Mouse (Mus musculus) limb, embryonic 10.5 days (tissue): Measurements from ENCODE around the gene Nt5c3b. TPM values are rescaled to one million over a fixed set of nuclear protein-coding genes. Genes with fewer than 3 reads are reported as not detected.
A peak's percentile ranks its signal among the peaks of the same experiment; 100 is the strongest.

Experiments used
- DNase-seq: peaks from one replicate; pipeline ENCODE4 v3.0.0-alpha.2; 2017; ENCODE audit warnings: low spot score
- H3K27ac ChIP-seq: fragments of 300-500 bp; sonication (generic); 2 replicates; pipeline ENCODE4 v1.5.1; 2016; ENCODE audit warnings: mild to moderate bottlenecking
- H3K27me3 ChIP-seq: fragments of 300-500 bp; sonication (generic); 2 replicates; pipeline ENCODE4 v1.6.1; 2016; ENCODE audit warnings: low read depth, mild to moderate bottlenecking; ENCODE audit not compliant: poor library complexity, severe bottlenecking
- H3K36me3 ChIP-seq: fragments of 300-500 bp; sonication (generic); 2 replicates; pipeline ENCODE4 v1.6.1; 2016; ENCODE audit warnings: mild to moderate bottlenecking, moderate library complexity
- H3K4me1 ChIP-seq: fragments of 300-500 bp; sonication (generic); 2 replicates; pipeline ENCODE4 v1.6.1; 2016
- H3K4me3 ChIP-seq: fragments of 300-500 bp; sonication (generic); 2 replicates; pipeline ENCODE4 v1.5.1; 2016; ENCODE audit warnings: mild to moderate bottlenecking, moderate library complexity
- H3K9me3 ChIP-seq: fragments of 300-500 bp; sonication (generic); replicated peaks from 2 replicates; pipeline ENCODE4 v1.6.1; 2016; ENCODE audit warnings: mild to moderate bottlenecking
- WGBS: fragments of 180-500 bp; shearing (Covaris S2); methylation state at CpG from one replicate; pipeline ENCODE4 v1.1.7; 2016; 5-methylcytosine and 5-hydroxymethylcytosine counted together
- polyA plus RNA-seq: library from polyadenylated mRNA; unstranded; fragments of >200 nt; fragmentation: Nextera tagmentation; extraction: Ambion mirVana; gene quantifications from 2 replicates; pipeline ENCODE4 v1.2.1, GENCODE M21; 2016

Gene Nt5c3b
- polyA plus RNA-seq, 1 experiment from 2014 or later: 173 TPM

DNA sequence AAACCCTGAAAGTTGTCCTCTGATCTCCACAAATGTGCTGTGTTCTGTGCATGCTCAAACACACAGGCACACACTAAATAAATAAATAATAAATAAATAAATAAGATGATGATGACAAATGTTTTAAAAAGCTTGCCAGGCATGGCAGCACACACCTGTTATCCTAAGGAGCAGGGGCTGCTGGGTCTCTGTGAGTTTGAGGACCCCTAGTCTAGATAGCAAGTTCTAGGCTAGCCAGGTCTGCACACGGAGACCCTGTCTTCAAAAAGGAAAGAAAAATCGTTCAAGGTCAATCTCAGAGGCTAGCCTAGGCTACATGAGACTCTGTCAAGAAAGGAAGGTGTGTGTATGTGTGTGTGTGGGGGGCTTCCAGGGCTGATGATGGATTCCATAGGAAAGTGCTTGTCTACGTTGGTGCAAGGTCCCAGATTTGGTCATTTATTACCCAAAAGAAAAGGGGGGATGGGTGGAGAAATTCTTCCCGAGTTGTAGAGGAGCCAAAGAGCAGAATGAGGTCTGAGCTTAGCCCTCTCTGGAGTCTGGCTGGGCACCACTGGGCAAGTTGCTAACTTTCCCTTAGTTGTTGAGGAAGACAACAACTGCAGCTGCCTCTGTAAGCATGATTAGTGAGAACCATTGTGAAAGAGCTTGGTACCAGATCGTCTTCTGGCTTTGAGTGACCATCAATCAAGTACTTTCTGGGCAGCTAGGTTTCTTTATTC is 47.1 kb downstream of the Nt5c3b start:
- WGBS: 64% methylated on average over 5 of the region's 5 CpGs
- Histone ChIP-seq H3K27me3 (peaks cover 22% of the 10 kb centered on the region), H3K27ac (no peak overlapping the region), H3K9me3 (no peaks in the 10 kb centered on the region), H3K4me1 (peaks cover 45% of the 10 kb centered on the region), H3K4me3 (peak overlapping the region; percentile 70; the same call in 1 of the 2 replicates), H3K36me3 (no peaks in the 10 kb centered on the region)
- DNase-seq: no peak

DNA sequence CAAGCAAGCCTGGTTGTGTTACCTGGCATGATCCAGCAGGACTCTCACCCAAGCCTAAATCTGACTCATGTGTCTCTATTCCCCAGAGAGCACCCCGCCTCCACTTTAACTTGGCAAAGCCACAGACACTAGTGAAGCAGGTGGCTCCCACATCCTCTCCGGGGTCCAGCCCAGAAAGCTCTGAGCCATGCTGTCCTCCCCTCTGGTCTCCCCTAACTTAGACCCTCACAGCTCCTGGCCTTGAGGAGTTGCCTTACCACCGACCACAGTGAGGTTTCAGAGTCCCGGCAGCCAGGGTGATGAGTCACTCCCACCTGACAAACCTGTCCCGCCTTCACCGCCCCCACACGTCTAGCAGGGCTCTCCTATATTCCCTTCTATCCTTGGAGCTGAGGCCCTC is 47.9 kb downstream of the Nt5c3b start:
- 68% methylated on average over 7 of the region's 7 CpGs for WGBS
- peaks cover 22% of the 10 kb centered on the region for H3K27me3 ChIP-seq
- H3K4me3 ChIP-seq: no peak overlapping the region

GRCm38 (mm10) chr11:100392958-100393357 is 48.6 kb downstream of the Nt5c3b start:
- WGBS: 81% methylated on average over 5 of the region's 5 CpGs
- peaks cover 53% of the 10 kb centered on the region for H3K4me1 ChIP-seq
- no peak for DNase-seq
- H3K27me3 ChIP-seq: peaks cover 22% of the 10 kb centered on the region
- no peaks in the 10 kb centered on the region for H3K36me3 ChIP-seq
- no peak overlapping the region for H3K4me3 ChIP-seq
- no peaks in the 10 kb centered on the region for H3K9me3 ChIP-seq
- no peak overlapping the region for H3K27ac ChIP-seq

More for the DNA sequence above, 47.9 kb downstream of the Nt5c3b start:
- no peaks in the 10 kb centered on the region for H3K9me3 ChIP-seq
- no peak overlapping the region for H3K27ac ChIP-seq
- H3K4me1 ChIP-seq: peaks cover 47% of the 10 kb centered on the region
- H3K36me3 ChIP-seq: no peaks in the 10 kb centered on the region
- no peak for DNase-seq

DNA sequence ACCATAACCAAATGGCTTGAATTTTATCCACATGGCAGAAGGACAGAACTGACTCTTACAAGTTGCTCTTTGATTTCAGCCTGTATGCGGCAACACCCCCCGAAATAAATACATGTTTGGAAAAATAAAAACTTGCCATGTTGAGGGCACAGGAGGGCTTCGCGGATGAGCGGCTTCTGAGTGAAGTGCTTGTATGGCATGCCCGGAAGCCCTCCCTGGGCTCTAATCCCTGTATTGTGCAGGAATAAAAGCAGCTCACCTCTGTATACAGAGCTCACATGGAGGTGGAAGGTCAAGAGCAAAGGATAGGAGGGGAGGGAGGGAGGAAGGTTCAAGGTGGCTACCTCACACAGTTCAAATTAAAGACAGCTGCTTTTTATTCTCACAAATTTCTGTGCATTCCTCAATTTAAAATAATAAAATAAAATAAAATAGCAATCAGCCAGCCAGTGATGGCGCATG is 49.7 kb downstream of the Nt5c3b start:
- Histone ChIP-seq H3K9me3 (no peaks in the 10 kb centered on the region), H3K36me3 (no peaks in the 10 kb centered on the region), H3K27me3 (peaks cover 20% of the 10 kb centered on the region), H3K4me1 (peaks cover 53% of the 10 kb centered on the region), H3K4me3 (no peak overlapping the region), H3K27ac (no peak overlapping the region)
- 93% methylated on average over 7 of the region's 7 CpGs for WGBS
- DNase-seq: no peak

DNA sequence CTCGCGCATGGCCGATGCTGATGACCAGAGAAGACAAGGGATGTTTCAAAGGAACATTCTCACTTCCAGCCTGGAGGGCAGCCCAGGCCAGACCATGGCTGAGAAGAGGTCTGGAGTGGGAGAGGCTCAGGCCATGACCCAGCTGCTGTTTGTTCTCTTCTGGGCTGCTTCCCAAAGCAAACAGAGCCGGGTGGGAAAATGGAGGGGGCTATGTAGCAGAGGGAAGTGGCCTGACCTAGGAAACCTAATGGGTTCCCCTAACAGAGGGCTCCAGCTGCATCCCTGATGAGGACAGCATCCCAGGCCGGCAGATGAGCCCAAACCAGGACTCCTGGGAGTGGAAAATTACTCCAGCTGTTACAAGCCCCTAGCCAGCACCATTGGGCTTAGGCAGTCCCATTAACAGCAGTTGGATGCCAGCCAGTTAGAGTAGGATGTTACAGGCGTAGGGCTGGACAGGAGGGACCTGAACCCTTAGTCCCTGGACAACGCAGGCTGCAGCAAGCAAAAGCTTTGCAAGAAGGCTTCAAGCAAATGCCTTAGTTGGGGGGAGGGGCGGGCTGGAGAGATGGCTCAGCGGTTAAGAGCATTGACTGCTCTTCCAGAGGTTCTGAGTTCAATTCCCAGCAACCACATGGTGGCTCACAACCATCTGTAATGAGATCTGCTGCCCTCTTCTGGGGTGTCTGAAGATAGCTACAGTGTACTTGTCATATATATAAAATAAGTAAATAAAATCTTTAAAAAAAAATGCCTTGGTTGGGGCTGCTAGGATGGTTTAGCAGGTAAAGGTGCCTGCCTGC is 50.3 kb downstream of the Nt5c3b start:
- peak overlapping the region; percentile 50; the same call in 1 of the 2 replicates for H3K27ac ChIP-seq
- DNase-seq: no peak
- 78% methylated on average over 9 of the region's 9 CpGs for WGBS
- H3K36me3 ChIP-seq: 0 out of 2 replicates have a peak, but pooled peaks cover under 1% of the 10 kb centered on the region
- peaks cover 14% of the 10 kb centered on the region for H3K27me3 ChIP-seq
- peaks cover 52% of the 10 kb centered on the region for H3K4me1 ChIP-seq
- no peaks in the 10 kb centered on the region for H3K9me3 ChIP-seq
- no peak overlapping the region for H3K4me3 ChIP-seq

DNA sequence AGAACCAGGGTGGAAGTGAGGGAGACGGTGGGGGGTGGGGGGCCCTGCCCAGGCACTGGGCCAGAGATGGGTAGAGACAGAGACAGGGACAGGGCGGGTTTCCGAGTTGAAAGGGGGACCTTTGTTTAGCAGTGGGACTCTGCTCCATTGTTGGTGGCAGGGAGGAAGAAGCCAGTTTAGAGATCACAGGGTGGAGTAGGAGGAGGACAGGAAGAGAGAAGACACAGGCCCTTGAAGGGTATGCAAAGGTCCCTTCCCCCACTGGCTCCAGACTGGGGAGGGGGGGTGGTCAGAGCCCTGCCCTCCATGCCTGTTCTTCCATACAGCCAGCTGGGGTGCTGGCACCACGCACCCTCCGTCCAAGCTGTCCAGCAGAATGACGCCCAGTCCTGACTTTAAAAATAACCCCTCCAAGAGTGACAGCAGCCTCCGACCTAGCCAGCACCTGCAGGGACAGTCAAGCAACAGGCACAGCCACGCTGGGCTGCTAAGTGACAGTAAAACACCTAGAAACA is 51.6 kb downstream of the Nt5c3b start:
- H3K27me3 ChIP-seq: peaks cover under 1% of the 10 kb centered on the region; the same call in 1 of the 2 replicates
- no peaks in the 10 kb centered on the region for H3K9me3 ChIP-seq
- H3K27ac ChIP-seq: peak overlapping the region; percentile 21; the same call in 1 of the 2 replicates
- peaks cover 12% of the 10 kb centered on the region for H3K36me3 ChIP-seq
- 51% methylated on average over 8 of the region's 8 CpGs for WGBS
- peaks cover 41% of the 10 kb centered on the region for H3K4me1 ChIP-seq
- no peak for DNase-seq
- no peak overlapping the region for H3K4me3 ChIP-seq

- Histone ChIP-seq H3K4me1 (peaks cover 35% of the 10 kb centered on the region), H3K36me3 (peaks cover 22% of the 10 kb centered on the region), H3K9me3 (no peaks in the 10 kb centered on the region), H3K27ac (peak overlapping the region; percentile 77), H3K27me3 (no peaks in the 10 kb centered on the region), H3K4me3 (no peak overlapping the region)
- 76% methylated on average over 6 of the region's 6 CpGs for WGBS
- no peak for DNase-seq
These were observed 53.0 kb downstream of the Nt5c3b start for GRCm38 (mm10) chr11:100388588-100388987.

DNA sequence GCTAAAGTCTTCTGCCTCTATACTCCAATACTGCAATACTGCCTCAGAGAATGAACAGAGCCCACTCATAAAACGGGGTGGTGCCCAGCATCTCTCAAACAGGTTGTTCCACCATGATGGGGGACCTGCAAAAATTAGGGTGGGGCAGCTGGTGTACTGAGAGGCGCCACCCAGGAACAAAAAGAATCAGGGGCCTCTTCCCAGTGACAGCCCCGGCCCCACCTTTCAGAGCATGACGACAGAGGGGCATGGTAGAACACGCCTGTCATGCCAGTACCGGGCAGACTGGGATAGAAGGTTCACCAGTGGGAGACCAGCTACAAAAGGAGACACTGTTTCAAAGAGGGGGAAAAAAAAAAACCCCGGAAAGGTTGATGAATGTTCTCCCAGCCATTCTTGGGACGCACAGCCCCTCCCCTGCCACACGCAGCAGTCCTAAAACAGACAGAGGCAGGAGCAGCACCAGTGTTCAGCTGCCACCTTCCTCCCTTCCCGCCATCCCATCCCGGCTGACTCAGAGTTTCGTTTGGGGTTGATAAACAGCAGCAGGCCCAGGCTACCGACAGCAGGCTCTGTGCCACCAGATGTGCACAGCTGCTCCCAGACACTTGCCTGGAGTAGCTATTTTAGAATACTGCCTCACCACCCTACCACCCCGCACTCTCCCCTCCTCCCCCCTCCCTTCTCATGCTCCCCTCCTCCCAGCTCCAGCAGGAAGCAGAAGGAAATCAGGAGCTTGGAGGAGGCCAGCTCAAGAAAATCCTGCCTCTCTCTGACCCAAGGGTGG is 53.8 kb downstream of the Nt5c3b start:
- DNase-seq: peak; percentile 57
- peaks cover 35% of the 10 kb centered on the region for H3K4me1 ChIP-seq
- H3K9me3 ChIP-seq: no peaks in the 10 kb centered on the region
- H3K27me3 ChIP-seq: no peaks in the 10 kb centered on the region
- H3K4me3 ChIP-seq: no peak overlapping the region
- peak overlapping the region; percentile 77 for H3K27ac ChIP-seq
- peaks cover 30% of the 10 kb centered on the region for H3K36me3 ChIP-seq
- WGBS: 45% methylated on average over 14 of the region's 14 CpGs

DNA sequence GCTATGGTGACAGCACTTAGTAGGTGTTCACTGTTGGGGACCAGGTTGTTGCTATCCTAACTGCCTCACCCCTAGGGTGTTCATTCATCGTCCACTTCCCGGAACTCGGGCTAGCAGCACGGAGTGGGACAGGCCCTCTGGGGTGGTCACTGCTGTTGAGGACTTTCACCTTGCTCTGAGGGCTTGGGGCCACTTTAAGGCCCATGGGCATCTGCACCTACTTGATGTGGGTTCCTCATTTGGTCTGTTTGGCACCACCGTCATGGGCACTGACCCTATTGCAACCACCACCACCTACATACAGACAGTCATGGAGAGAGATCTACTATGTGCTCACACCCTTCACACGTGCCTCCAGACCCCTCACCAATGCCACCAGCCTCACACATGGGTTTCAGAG is 54.5 kb downstream of the Nt5c3b start:
- Histone ChIP-seq H3K9me3 (no peaks in the 10 kb centered on the region), H3K36me3 (peaks cover 37% of the 10 kb centered on the region), H3K4me1 (peaks cover 35% of the 10 kb centered on the region), H3K27ac (peak overlapping the region; percentile 77; the same call in 1 of the 2 replicates), H3K4me3 (no peak overlapping the region), H3K27me3 (no peaks in the 10 kb centered on the region)
- WGBS: 89% methylated on average over 6 of the region's 6 CpGs
- DNase-seq: no peak

DNA sequence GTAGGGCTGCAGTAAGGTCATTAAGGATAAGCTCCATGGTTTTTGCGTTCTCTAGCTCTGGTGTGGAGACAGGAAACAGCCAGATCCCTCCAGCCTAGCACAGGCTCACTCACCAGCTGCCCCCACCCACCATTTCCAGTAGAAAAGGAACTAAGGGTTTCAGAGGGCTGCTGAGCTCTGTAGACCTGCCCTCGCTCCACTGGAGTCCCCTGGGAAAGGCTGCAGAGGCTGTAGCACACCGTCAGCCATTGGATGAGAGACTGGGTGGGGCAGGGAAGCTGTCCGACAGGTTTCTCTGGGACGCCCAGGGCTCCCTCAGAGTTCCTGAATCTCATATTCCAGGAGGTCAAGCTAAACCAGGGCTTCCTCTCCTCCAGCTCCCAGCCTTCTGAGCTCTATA is 55.0 kb downstream of the Nt5c3b start:
- H3K27me3 ChIP-seq: no peaks in the 10 kb centered on the region
- H3K4me1 ChIP-seq: peaks cover 35% of the 10 kb centered on the region
- no peak overlapping the region for H3K4me3 ChIP-seq
- no peak overlapping the region for H3K27ac ChIP-seq
- no peak for DNase-seq
- 45% methylated on average over 5 of the region's 5 CpGs for WGBS
- H3K36me3 ChIP-seq: peaks cover 42% of the 10 kb centered on the region
- H3K9me3 ChIP-seq: no peaks in the 10 kb centered on the region

GRCm38 (mm10) chr11:100385016-100385415 is 56.6 kb downstream of the Nt5c3b start:
- H3K36me3 ChIP-seq: peaks cover 55% of the 10 kb centered on the region
- 87% methylated on average over 3 of the region's 3 CpGs for WGBS
- H3K9me3 ChIP-seq: no peaks in the 10 kb centered on the region
- no peak overlapping the region for H3K27ac ChIP-seq
- H3K4me1 ChIP-seq: peaks cover 32% of the 10 kb centered on the region
- no peak overlapping the region for H3K4me3 ChIP-seq
- DNase-seq: no peak
- H3K27me3 ChIP-seq: no peaks in the 10 kb centered on the region

DNA sequence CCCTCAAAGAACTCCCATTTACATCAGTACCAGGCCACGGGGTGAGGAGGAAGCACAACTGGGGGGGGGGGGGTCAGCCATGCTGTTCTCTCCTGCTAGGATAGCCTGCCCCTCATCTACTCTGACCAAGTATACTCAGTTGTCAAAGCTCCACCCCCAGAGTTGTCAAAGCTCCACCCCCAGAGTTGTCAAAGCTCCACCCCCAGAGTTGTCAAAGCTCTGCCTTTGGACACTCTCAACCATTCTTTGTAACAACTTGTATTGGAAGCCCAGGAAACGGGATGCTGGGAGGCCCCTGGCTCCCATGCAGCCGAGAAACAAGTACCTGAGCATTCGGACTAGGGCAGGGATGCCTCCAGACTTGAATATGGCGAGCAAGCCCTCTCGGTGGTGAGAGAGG is 58.9 kb downstream of the Nt5c3b start:
- WGBS: 83% methylated on average over 6 of the region's 6 CpGs
- H3K36me3 ChIP-seq: peaks cover 74% of the 10 kb centered on the region

More for the DNA sequence above, 58.9 kb downstream of the Nt5c3b start:
- H3K27me3 ChIP-seq: no peaks in the 10 kb centered on the region
- H3K4me3 ChIP-seq: no peak overlapping the region
- no peak for DNase-seq
- H3K4me1 ChIP-seq: peaks cover 15% of the 10 kb centered on the region
- no peak overlapping the region for H3K27ac ChIP-seq
- no peaks in the 10 kb centered on the region for H3K9me3 ChIP-seq
